Mouse (Mus musculus) spleen, adult 2 months (tissue): ENCODE measurements at regions not wholly inside any gene's neighbourhood (a gene's known extent, or its start where the extent isn't known, plus 50 kb on each side); places are given as distances from the start of the nearest gene placed in this dataset.

Experiments used
- CTCF ChIP-seq: fragments of 200-500 bp; IDR thresholded peaks from 2 replicates; pipeline ENCODE4 v1.5.1; 2011; ENCODE audit warnings: mild to moderate bottlenecking, inconsistent platforms; ENCODE audit not compliant: insufficient read depth, insufficient read length, insufficient replicate concordance; ENCODE audit errors: extremely low read depth
- POLR2A ChIP-seq: fragments of 200-500 bp; IDR thresholded peaks from 2 replicates; pipeline ENCODE4 v1.6.1; 2011; ENCODE audit warnings: low read depth, low read length, inconsistent platforms

DNA sequence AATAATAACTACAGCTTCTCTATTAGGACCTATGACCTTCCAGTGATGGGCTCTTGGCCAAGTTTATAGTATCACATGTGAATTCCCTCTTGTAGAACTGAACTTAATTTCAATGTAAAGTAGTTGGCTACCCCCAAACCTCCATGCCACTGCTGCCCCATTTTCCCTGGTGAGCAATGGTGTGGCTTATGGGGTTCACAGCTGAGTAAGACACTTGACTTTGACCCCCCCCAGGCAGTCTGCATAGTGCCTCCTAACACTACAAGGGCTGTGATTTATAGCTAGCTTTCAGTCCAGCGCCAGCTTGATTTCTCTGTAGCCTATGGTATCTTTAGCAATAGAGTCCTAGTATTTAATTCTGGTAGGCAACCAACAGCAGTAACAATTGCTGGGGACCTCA lies 113.1 kb downstream of the Mis18a start:
- TF ChIP-seq CTCF (no peak), POLR2A (no peak)
